Mouse (Mus musculus) cortical plate, adult 2 months (tissue): ENCODE data around the gene Tmem252.
"Not testable (repeated sequence)": the region's sequence is repeated elsewhere in the genome, so short reads cannot be mapped to it uniquely, and the experiment has no call there.

Experiments used
- CTCF ChIP-seq: fragments of 200-500 bp; IDR thresholded peaks from 2 replicates; pipeline ENCODE4 v1.5.1; 2011; ENCODE audit warnings: mild to moderate bottlenecking, control low read depth, low read length; ENCODE audit not compliant: insufficient read depth; ENCODE audit errors: extremely low read depth
- POLR2A ChIP-seq: fragments of 200-500 bp; IDR thresholded peaks from 2 replicates; pipeline ENCODE4 v1.6.1; 2011; ENCODE audit warnings: mild to moderate bottlenecking, low read length, control low read depth; ENCODE audit not compliant: insufficient read depth; ENCODE audit errors: extremely low read depth

GRCm38 (mm10) chr19:24703168-24703567 lies 29.4 kb downstream of the Tmem252 start:
- not testable (repeated sequence) for TF ChIP-seq POLR2A, CTCF
